Mouse (Mus musculus): ENCODE data around the gene Fastkd1. TPM values are rescaled to one million over a fixed set of nuclear protein-coding genes. Genes with fewer than 3 reads are reported as not detected.
A peak's percentile ranks its signal among the peaks of the same experiment; 100 is the strongest.

The Fastkd1 gene
- 9.0 and 9.8 TPM in 2 replicates for polyA plus RNA-seq (2015; fragmentation: Nextera tagmentation; extraction: Ambion mirVana)

DNA sequence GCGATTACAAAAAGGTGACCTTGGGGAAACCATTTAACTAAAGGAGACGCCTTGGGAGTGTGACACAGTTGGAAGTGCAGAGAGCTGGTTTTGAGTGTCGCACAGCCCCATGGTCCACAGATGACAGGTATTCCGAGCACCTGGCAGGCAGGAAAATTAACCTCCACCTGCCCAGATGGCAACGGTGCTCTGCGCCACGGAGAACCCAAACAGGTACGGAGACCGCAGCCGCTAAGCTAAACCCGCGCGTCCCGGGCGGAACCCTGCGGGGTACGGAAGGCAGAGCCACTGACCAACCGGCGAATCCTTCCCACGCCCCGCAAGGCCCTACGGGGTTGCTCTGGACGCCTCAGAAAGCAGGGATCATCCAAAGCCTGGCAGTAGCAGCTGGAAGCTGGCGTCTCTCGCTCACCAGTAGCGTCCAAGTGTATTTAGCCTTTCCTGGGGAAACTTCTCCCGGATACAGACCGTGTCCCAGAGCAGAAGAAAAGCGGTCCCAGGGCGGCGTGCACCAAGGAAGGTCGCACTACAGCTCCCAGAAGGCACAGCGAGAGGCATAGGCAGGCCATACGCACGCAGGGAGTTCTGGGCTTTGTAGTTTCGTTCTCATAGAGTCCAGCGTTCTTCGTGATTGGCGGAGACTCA lies at the start of gene Fastkd1:
Gene Fastkd1, minus strand, starts transcription at position 536 of the 645 bp plus-strand sequence.
- H3K9ac ChIP-seq (ENCODE audit: low read length) = peak within 1 kb of the TSS; percentile 81
- ATAC-seq (ENCODE audit: low read depth) = peak; percentile 100
- peak within 1 kb of the TSS; percentile 72 for H3K27ac ChIP-seq (ENCODE audit: low read length)
- H3K4me1 ChIP-seq (replicated peaks; ENCODE audit: control insufficient read depth, insufficient read depth, low read length) = no peaks in the 10 kb centered on the region
- H3K27me3 ChIP-seq (ENCODE audit: control insufficient read depth, insufficient read depth, low read depth, low read length) = no peaks in the 10 kb centered on the region
- H3K4me3 ChIP-seq (ENCODE audit: low read length) = peak within 1 kb of the TSS; percentile 91
- H3K9me3 ChIP-seq (ENCODE audit: control insufficient read depth, low read length) = no peaks in the 10 kb centered on the region
- WGBS = under 1% methylated on average over 39 of the region's 39 CpGs
- H3K36me3 ChIP-seq (ENCODE audit: control insufficient read depth, insufficient read depth, low read length) = no peaks in the 10 kb centered on the region
- H3K4me2 ChIP-seq (ENCODE audit: low read depth, low read length) = peak within 1 kb of the TSS; percentile 71

DNA sequence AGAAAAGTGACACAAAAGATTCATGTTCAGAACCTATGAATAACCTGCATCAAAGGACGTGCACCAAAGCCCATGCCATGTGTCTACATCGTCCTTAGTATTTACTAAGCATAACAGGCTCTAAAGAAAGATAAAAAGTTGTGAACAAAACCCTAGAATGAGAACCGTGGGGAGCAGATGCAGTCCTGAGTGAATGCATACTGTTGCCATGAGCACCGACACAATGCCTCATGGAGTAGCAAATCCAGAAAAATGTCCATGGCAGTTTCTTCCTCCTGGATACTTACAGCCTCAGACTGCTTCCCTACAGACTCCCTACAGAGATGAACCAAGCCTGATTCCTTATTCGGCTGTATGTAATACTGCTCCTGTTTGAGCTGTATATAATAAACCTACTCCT lies 47.7 kb upstream of the Fastkd1 start:
- WGBS = 80% methylated on average over 5 of the region's 5 CpGs
- Histone ChIP-seq H3K27ac (ENCODE audit: low read length) (no peak overlapping the region), H3K36me3 (ENCODE audit: control insufficient read depth, insufficient read depth, low read length) (no peaks in the 10 kb centered on the region), H3K9ac (ENCODE audit: low read length) (no peak overlapping the region), H3K27me3 (ENCODE audit: control insufficient read depth, insufficient read depth, low read depth, low read length) (no peaks in the 10 kb centered on the region), H3K4me3 (ENCODE audit: low read length) (no peak overlapping the region), H3K4me2 (ENCODE audit: low read depth, low read length) (no peak overlapping the region), H3K4me1 (replicated peaks; ENCODE audit: control insufficient read depth, insufficient read depth, low read length) (no peaks in the 10 kb centered on the region), H3K9me3 (ENCODE audit: control insufficient read depth, low read length) (no peaks in the 10 kb centered on the region)
- no peak for ATAC-seq (ENCODE audit: low read depth)

- H3K4me3 ChIP-seq (ENCODE audit: low read length) = no peak overlapping the region
- H3K9ac ChIP-seq (ENCODE audit: low read length) = no peak overlapping the region
- no peaks in the 10 kb centered on the region for H3K27me3 ChIP-seq (ENCODE audit: control insufficient read depth, insufficient read depth, low read depth, low read length)
- no peaks in the 10 kb centered on the region for H3K4me1 ChIP-seq (replicated peaks; ENCODE audit: control insufficient read depth, insufficient read depth, low read length)
- no peak for ATAC-seq (ENCODE audit: low read depth)
- H3K4me2 ChIP-seq (ENCODE audit: low read depth, low read length) = no peak overlapping the region
- 98% methylated on average over 1 of the region's 1 CpGs for WGBS
- peaks cover 31% of the 10 kb centered on the region for H3K36me3 ChIP-seq (ENCODE audit: control insufficient read depth, insufficient read depth, low read length)
- no peak overlapping the region for H3K27ac ChIP-seq (ENCODE audit: low read length)
- H3K9me3 ChIP-seq (ENCODE audit: control insufficient read depth, low read length) = no peaks in the 10 kb centered on the region
These were observed 31.8 kb upstream of the Fastkd1 start for GRCm38 (mm10) chr2:69745091-69745490.

GRCm38 (mm10) chr2:69723519-69723825 lies 10.2 kb upstream of the Fastkd1 start:
- Histone ChIP-seq H3K4me2 (ENCODE audit: low read depth, low read length) (peak overlapping the region; percentile 83), H3K4me3 (ENCODE audit: low read length) (peak overlapping the region; percentile 99), H3K9ac (ENCODE audit: low read length) (peak overlapping the region; percentile 92), H3K36me3 (ENCODE audit: control insufficient read depth, insufficient read depth, low read length) (no peaks in the 10 kb centered on the region), H3K9me3 (ENCODE audit: control insufficient read depth, low read length) (no peaks in the 10 kb centered on the region), H3K27ac (ENCODE audit: low read length) (peak overlapping the region; percentile 87), H3K4me1 (replicated peaks; ENCODE audit: control insufficient read depth, insufficient read depth, low read length) (peaks cover 10% of the 10 kb centered on the region), H3K27me3 (ENCODE audit: control insufficient read depth, insufficient read depth, low read depth, low read length) (no peaks in the 10 kb centered on the region)
- no peak for ATAC-seq (ENCODE audit: low read depth)
- WGBS = under 1% methylated on average over 13 of the region's 13 CpGs

DNA sequence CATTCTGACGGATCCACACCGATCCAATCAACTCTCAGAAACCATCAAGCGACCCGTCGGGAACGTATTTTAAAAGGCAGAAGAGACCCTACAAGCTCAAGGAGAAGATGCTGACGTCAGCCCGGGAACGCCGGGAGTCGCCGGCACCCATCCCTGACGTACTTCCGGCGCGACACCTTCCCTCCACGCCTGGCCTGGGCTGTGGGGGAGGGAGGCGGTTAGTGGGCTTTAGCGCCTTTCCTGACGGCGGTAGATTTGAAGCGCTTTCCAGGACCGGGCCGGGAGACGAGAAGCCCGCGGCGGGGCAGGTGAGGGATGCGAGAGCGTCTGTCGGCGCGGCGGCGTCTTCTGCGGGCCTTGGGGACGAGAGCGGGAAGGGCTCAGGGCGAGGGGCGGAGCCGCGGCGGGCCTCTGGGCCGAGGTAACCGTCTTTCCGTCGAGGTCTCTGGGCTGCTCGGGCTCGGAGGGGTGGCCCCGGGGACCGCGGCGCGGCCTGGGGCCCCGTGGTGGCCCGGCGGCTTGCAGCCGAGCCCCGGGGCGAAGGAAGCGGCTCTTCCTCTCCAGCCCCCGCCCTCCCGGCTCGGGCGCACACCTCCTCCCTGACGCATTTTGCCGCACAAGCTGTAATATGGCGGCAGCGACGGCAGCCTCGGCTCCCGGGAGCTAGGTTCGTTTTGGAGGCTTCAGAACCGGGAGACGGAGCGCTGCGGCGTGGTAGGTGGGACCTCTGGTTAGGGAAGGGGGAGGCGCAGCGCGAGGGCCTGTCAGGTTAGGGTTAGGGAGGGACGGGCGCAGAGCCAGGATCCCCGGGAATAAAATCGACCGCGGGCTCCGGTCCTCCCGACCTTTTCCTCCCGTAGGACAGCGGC lies 9.6 kb upstream of the Fastkd1 start:
- H3K4me2 ChIP-seq (ENCODE audit: low read depth, low read length) = peak overlapping the region; percentile 86
- 0% methylated on average over 86 of the region's 91 CpGs for WGBS
- ATAC-seq (ENCODE audit: low read depth) = peak; percentile 96

DNA sequence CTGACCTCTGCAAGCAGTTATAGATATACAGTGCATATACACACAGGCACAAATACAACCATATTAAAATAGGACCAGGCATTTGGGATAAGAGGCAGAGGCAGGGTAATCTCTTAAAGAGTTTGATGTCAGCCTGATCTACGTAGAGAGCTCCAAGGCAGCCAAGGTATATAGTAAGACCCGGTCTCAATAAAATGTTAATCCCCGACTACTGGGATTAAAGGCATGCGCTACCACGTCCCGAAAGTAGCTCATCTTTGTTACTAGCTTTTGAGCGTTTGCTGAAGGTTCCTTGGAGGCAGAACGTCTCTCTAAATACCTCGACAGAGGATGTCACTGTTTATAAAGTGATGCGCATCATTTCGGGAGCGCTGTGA lies 8.9 kb upstream of the Fastkd1 start, which contains the start of gene Ppig:
Gene Ppig, plus strand, starts transcription at position 273 of the 377 bp plus-strand sequence.
- H3K36me3 ChIP-seq (ENCODE audit: control insufficient read depth, insufficient read depth, low read length) = no peaks in the 10 kb centered on the region
- H3K4me3 ChIP-seq (ENCODE audit: low read length) = peak within 1 kb of the TSS; percentile 99
- H3K4me1 ChIP-seq (replicated peaks; ENCODE audit: control insufficient read depth, insufficient read depth, low read length) = peaks cover 10% of the 10 kb centered on the region
- ATAC-seq (ENCODE audit: low read depth) = peak; percentile 2; the same call in 1 of the 2 replicates
- 4% methylated on average over 12 of the region's 12 CpGs for WGBS
- no peaks in the 10 kb centered on the region for H3K27me3 ChIP-seq (ENCODE audit: control insufficient read depth, insufficient read depth, low read depth, low read length)
- H3K9me3 ChIP-seq (ENCODE audit: control insufficient read depth, low read length) = no peaks in the 10 kb centered on the region
- peak within 1 kb of the TSS; percentile 86 for H3K4me2 ChIP-seq (ENCODE audit: low read depth, low read length)
- peak within 1 kb of the TSS; percentile 92 for H3K9ac ChIP-seq (ENCODE audit: low read length)
- peak within 1 kb of the TSS; percentile 87 for H3K27ac ChIP-seq (ENCODE audit: low read length)

More for the DNA sequence above, 9.6 kb upstream of the Fastkd1 start:
- Histone ChIP-seq H3K4me3 (ENCODE audit: low read length) (peak overlapping the region; percentile 99), H3K9me3 (ENCODE audit: control insufficient read depth, low read length) (no peaks in the 10 kb centered on the region), H3K27me3 (ENCODE audit: control insufficient read depth, insufficient read depth, low read depth, low read length) (no peaks in the 10 kb centered on the region), H3K4me1 (replicated peaks; ENCODE audit: control insufficient read depth, insufficient read depth, low read length) (peaks cover 10% of the 10 kb centered on the region), H3K27ac (ENCODE audit: low read length) (peak overlapping the region; percentile 87), H3K9ac (ENCODE audit: low read length) (peak overlapping the region; percentile 92), H3K36me3 (ENCODE audit: control insufficient read depth, insufficient read depth, low read length) (no peaks in the 10 kb centered on the region)

GRCm38 (mm10) chr2:69719121-69719520 lies 5.8 kb upstream of the Fastkd1 start:
- WGBS = 83% methylated on average over 1 of the region's 1 CpGs
- no peak overlapping the region for H3K4me3 ChIP-seq (ENCODE audit: low read length)
- no peaks in the 10 kb centered on the region for H3K36me3 ChIP-seq (ENCODE audit: control insufficient read depth, insufficient read depth, low read length)
- no peaks in the 10 kb centered on the region for H3K27me3 ChIP-seq (ENCODE audit: control insufficient read depth, insufficient read depth, low read depth, low read length)
- H3K9ac ChIP-seq (ENCODE audit: low read length) = no peak overlapping the region
- H3K4me2 ChIP-seq (ENCODE audit: low read depth, low read length) = no peak overlapping the region
- H3K27ac ChIP-seq (ENCODE audit: low read length) = no peak overlapping the region
- no peaks in the 10 kb centered on the region for H3K9me3 ChIP-seq (ENCODE audit: control insufficient read depth, low read length)
- H3K4me1 ChIP-seq (replicated peaks; ENCODE audit: control insufficient read depth, insufficient read depth, low read length) = peaks cover 6% of the 10 kb centered on the region
- ATAC-seq (ENCODE audit: low read depth) = no peak

DNA sequence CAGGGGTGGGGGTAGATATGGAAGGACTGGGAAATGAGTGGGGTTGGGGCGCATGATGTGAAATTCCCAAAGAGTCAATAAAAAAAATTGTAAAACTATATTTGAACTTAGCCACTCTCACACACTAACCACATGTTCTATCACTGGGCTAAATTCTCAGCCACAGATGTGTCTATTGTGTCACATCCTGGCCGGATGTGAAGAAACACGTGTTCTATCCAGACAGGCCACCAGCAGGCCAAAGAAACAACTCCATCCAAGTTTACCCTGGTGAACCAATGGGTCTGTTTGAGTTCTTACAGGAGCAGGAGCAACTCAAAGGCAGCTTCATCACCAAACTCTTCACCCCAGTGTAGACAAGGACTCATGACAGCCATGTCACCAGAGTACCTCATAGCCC lies 3.2 kb upstream of the Fastkd1 start:
- Histone ChIP-seq H3K9me3 (ENCODE audit: control insufficient read depth, low read length) (no peaks in the 10 kb centered on the region), H3K9ac (ENCODE audit: low read length) (no peak overlapping the region), H3K36me3 (ENCODE audit: control insufficient read depth, insufficient read depth, low read length) (no peaks in the 10 kb centered on the region), H3K4me1 (replicated peaks; ENCODE audit: control insufficient read depth, insufficient read depth, low read length) (no peaks in the 10 kb centered on the region), H3K27me3 (ENCODE audit: control insufficient read depth, insufficient read depth, low read depth, low read length) (no peaks in the 10 kb centered on the region), H3K4me3 (ENCODE audit: low read length) (no peak overlapping the region), H3K4me2 (ENCODE audit: low read depth, low read length) (no peak overlapping the region), H3K27ac (ENCODE audit: low read length) (no peak overlapping the region)
- no peak for ATAC-seq (ENCODE audit: low read depth)
- 59% methylated on average over 3 of the region's 3 CpGs for WGBS

DNA sequence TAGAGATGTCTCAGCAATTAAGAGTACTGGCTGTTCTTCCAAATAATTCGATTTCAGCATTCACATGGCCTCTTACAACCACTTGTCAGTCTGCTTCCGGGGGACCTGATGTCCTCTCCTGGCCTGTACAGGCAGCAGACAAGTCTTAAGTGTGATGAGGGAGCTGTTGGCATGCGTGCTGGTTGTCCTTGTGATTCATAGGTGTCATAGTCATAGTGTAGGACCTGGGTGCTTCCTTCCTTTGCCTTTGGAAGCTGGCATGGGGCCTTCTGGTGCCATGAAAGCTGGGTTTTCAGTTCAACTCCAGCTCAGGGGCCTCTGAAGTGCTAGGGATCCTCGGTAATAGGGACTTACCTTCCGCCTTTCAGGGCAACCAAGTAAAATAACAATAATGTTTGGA lies 810 bp upstream of the Fastkd1 start:
- H3K9ac ChIP-seq (ENCODE audit: low read length) = no peak overlapping the region
- no peak overlapping the region for H3K4me3 ChIP-seq (ENCODE audit: low read length)
- no peaks in the 10 kb centered on the region for H3K4me1 ChIP-seq (replicated peaks; ENCODE audit: control insufficient read depth, insufficient read depth, low read length)
- H3K27ac ChIP-seq (ENCODE audit: low read length) = no peak overlapping the region
- H3K36me3 ChIP-seq (ENCODE audit: control insufficient read depth, insufficient read depth, low read length) = no peaks in the 10 kb centered on the region
- 75% methylated on average over 5 of the region's 5 CpGs for WGBS
- no peaks in the 10 kb centered on the region for H3K27me3 ChIP-seq (ENCODE audit: control insufficient read depth, insufficient read depth, low read depth, low read length)
- H3K4me2 ChIP-seq (ENCODE audit: low read depth, low read length) = no peak overlapping the region
- ATAC-seq (ENCODE audit: low read depth) = no peak
- H3K9me3 ChIP-seq (ENCODE audit: control insufficient read depth, low read length) = no peaks in the 10 kb centered on the region

All from lung, embryonic 16.5 days (tissue).